Mouse (Mus musculus): ENCODE measurements at regions not wholly inside any gene's neighbourhood (a gene's known extent, or its start where the extent isn't known, plus 50 kb on each side); places are given as distances from the start of the nearest gene placed in this dataset.

- TF ChIP-seq CTCF (IDR thresholded peaks at IDR 0.05) (no peak), EP300 (IDR thresholded peaks at IDR 0.05) (no peak)
Observed at GRCm38 (mm10) chr14:48594334-48594733, 79.3 kb downstream of the Otx2 start.

Data from lung, postnatal 0 days (tissue).